Mouse (Mus musculus): ENCODE results near the gene Sult2a3. TPM values are rescaled to one million over a fixed set of nuclear protein-coding genes. Genes with fewer than 3 reads are reported as not detected.

The Sult2a3 gene
- not detected for polyA plus RNA-seq (2014; fragmentation: Illumina TruSeq; extraction: RNeasy Lipid Tissue Mini Kit (QIAGEN cat#74804); ENCODE audit: low read depth, low replicate concordance)

GRCm38 (mm10) chr7:14122944-14123343 lies at the start of gene Sult2a3:
Sult2a3 (minus strand) TSS chr7:14123044.

Other genes starting within 250 kb of the Sult2a3 start
- not detected for gene Sult2a4, start 133.4 kb downstream of the Sult2a3 start, polyA plus RNA-seq (2014; fragmentation: Illumina TruSeq; extraction: RNeasy Lipid Tissue Mini Kit (QIAGEN cat#74804); ENCODE audit: low read depth, low replicate concordance)
- gene Sult2a6, start 131.8 kb upstream of the Sult2a3 start, polyA plus RNA-seq (2014; fragmentation: Illumina TruSeq; extraction: RNeasy Lipid Tissue Mini Kit (QIAGEN cat#74804); ENCODE audit: low read depth, low replicate concordance) = not detected
- gene Obox8, start 210.5 kb upstream of the Sult2a3 start, polyA plus RNA-seq (2014; fragmentation: Illumina TruSeq; extraction: RNeasy Lipid Tissue Mini Kit (QIAGEN cat#74804); ENCODE audit: low read depth, low replicate concordance) = not detected